Mouse (Mus musculus): ENCODE data around the gene Gm34653.
"Not testable (repeated sequence)": the region's sequence is repeated elsewhere in the genome, so short reads cannot be mapped to it uniquely, and the experiment has no call there.

GRCm38 (mm10) chr2:34840143-34840542 lies 7.3 kb downstream of the Gm34653 start:
- not testable (repeated sequence) for TF ChIP-seq CTCF (conservative IDR thresholded peaks at IDR 0.05; ENCODE audit: low read length); NANOG (IDR thresholded peaks at IDR 0.05; ENCODE audit: borderline replicate concordance, low read length); POU5F1 (IDR thresholded peaks at IDR 0.05; ENCODE audit: borderline replicate concordance, low read length)
